Mouse (Mus musculus) kidney, embryonic 14.5 days (tissue): ENCODE results near the gene Zmiz1. TPM values are rescaled to one million over a fixed set of nuclear protein-coding genes. Genes with fewer than 3 reads are reported as not detected.

Source experiments
- ATAC-seq: fragments of 200-750 bp; cut with Nextera tagmentation; 2 replicates; pipeline ENCODE4 v1.8.0; 2017; ENCODE audit warnings: moderate number of reproducible peaks, mild to moderate bottlenecking, moderate TSS enrichment, moderate library complexity; ENCODE audit not compliant: low FRiP score, low TSS enrichment
- H3K27ac ChIP-seq: fragments of 300-500 bp; sonication (generic); 2 replicates; pipeline ENCODE4 v1.5.1; 2014; ENCODE audit warnings: low read depth, mild to moderate bottlenecking, low read length, moderate library complexity, mixed read lengths
- H3K27me3 ChIP-seq: fragments of 300-500 bp; sonication (generic); 2 replicates; pipeline ENCODE4 v1.6.1; 2014; ENCODE audit warnings: mild to moderate bottlenecking, low read length; ENCODE audit not compliant: control insufficient read depth, insufficient read depth
- H3K36me3 ChIP-seq: fragments of 300-500 bp; sonication (generic); 2 replicates; pipeline ENCODE4 v1.6.1; 2014; ENCODE audit warnings: low read length, mixed read lengths; ENCODE audit not compliant: control insufficient read depth, insufficient read depth
- H3K4me1 ChIP-seq: fragments of 300-500 bp; sonication (generic); 2 replicates; pipeline ENCODE4 v1.6.1; 2014; ENCODE audit warnings: low read length, mixed read lengths; ENCODE audit not compliant: control insufficient read depth, insufficient read depth
- H3K4me2 ChIP-seq: fragments of 300-500 bp; sonication (generic); replicated peaks from 2 replicates; pipeline ENCODE4 v1.6.1; 2014; ENCODE audit warnings: low read depth, mild to moderate bottlenecking, low read length
- H3K4me3 ChIP-seq: fragments of 300-500 bp; sonication (generic); 2 replicates; pipeline ENCODE4 v1.5.1; 2014; ENCODE audit warnings: mild to moderate bottlenecking, low read length
- H3K9ac ChIP-seq: fragments of 300-500 bp; sonication (generic); 2 replicates; pipeline ENCODE4 v1.6.1; 2014; ENCODE audit warnings: low read depth, mild to moderate bottlenecking, low read length, moderate library complexity
- H3K9me3 ChIP-seq: fragments of 300-500 bp; sonication (generic); 2 replicates; pipeline ENCODE4 v1.6.1; 2016; ENCODE audit warnings: low read length; ENCODE audit not compliant: control insufficient read depth
- WGBS: fragments of 180-500 bp; shearing (Covaris S2); extraction: QIAGEN DNeasy Blood & Tissue Kit; methylation state at CpG from one replicate; pipeline ENCODE4 v1.1.7; 2014; 5-methylcytosine and 5-hydroxymethylcytosine counted together
- polyA plus RNA-seq: library from polyadenylated mRNA; unstranded; fragments of >200 nt; fragmentation: Nextera tagmentation; extraction: Ambion mirVana; gene quantifications from 2 replicates; pipeline ENCODE4 v1.2.1, GENCODE M21; 2014

Gene Zmiz1
- polyA plus RNA-seq, 1 experiment from 2014 or later: 57.3 TPM

DNA sequence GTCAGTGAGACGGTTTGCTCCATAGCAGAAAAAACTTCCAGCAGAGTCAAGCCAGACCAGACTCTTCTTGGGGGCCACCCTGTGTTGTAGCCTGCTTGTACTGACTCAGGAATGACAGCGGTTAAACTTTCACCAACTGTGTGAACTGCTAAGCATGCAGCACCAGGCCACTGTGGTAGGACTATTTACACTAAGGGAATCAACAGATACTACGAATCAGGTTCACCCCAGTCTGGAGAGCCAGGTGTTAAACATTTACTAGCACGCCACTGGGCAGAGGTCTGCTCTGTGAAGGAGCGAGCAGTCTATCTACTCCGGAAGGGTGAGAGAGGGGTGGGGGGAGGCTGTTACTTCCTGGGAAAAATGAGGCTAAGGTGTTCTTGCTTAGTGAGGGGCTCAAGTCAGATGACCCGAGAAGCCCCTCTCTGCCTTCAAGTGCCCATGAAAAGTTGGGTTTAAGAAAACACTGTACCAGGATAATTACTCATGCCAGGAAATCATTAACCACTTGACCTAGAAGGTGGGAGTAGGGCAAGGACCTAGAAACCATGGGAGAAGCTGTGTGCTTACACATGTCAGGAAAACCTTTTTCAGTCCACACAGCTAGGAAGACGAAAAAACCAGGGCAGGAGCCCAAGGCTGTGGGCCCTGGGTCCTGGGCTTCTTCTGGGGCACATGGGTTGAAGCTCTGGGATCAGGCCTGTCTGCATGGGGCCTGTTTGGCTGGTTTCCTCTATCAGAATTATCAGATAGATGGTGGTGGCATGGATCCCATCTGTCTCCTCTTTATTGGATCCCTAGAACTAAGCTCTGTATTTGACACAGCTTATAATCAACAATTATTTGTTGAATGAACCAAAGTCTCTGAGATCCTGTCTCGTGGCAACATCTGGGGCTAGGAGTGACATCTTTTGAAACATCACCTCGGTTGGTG lies 7.0 kb upstream of the Zmiz1 start:
- peak; percentile 85 for ATAC-seq
- Histone ChIP-seq H3K27me3 (no peaks in the 10 kb centered on the region), H3K36me3 (no peaks in the 10 kb centered on the region), H3K4me3 (no peak overlapping the region), H3K9me3 (no peaks in the 10 kb centered on the region), H3K27ac (peak overlapping the region; percentile 84; the same call in 1 of the 2 replicates), H3K4me1 (peaks cover 52% of the 10 kb centered on the region), H3K9ac (no peak overlapping the region), H3K4me2 (no peak overlapping the region; the same call in 1 of the 2 replicates)
- 30% methylated on average over 10 of the region's 10 CpGs for WGBS

DNA sequence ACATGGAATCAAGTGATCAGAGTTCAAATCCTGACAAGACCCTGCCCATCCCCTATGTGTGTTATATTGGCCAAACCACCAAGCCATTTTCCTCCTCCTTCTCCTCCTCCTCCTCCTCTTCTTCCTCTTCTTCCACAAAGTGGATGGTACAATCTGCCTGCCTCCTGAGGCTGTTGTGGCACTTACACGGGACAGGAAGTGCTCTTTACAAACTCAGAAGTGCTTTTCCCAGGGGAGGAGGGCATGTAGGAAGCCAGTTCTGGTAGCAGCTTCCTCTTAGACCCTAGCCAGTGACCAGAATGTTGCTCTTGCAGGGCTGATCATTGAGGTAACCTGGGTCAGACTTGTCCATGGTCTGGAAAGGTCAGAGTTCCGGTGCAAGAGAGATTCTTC lies 6.4 kb upstream of the Zmiz1 start:
- no peaks in the 10 kb centered on the region for H3K36me3 ChIP-seq
- H3K9me3 ChIP-seq: no peaks in the 10 kb centered on the region
- H3K4me2 ChIP-seq: no peak overlapping the region
- H3K4me1 ChIP-seq: peaks cover 53% of the 10 kb centered on the region
- peak overlapping the region; percentile 84; the same call in 1 of the 2 replicates for H3K27ac ChIP-seq
- WGBS: 16% methylated on average over 2 of the region's 2 CpGs
- H3K27me3 ChIP-seq: no peaks in the 10 kb centered on the region
- H3K4me3 ChIP-seq: no peak overlapping the region
- ATAC-seq: no peak
- H3K9ac ChIP-seq: no peak overlapping the region

DNA sequence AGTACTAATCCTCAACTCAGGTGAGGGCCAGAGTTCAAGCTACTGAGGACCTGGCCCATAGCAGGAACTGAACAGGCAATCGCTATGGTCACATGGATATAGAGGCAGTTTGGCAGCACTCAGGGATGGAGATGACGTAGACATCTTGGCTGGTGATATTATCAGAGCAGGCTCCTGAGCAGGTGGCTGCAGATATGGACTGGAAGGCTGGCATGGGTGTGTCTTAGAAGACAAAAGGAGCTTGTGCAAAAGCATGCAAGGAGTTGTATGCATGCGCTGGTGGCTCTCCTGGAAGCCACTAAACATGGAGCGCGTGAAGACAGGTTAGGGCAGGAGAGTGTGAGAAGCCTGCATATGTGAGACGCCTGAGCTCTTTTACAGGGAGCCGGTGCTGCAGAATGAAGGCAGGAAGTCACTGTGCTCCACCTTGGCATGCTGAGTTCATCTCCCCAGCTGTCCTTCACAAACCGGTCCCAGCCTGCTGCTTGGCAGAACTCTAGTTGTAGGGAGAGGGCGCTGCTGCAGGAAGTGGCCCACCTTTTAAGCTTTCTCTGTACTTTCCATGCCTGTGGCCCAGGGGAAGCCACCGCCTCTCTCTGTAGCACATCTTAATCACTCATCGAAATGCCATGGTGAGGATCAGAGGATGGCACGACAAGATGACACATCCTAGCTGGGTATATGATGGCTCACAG lies 4.8 kb upstream of the Zmiz1 start:
- Histone ChIP-seq H3K36me3 (no peaks in the 10 kb centered on the region), H3K27ac (peak overlapping the region; percentile 42; the same call in 1 of the 2 replicates), H3K4me2 (no peak overlapping the region), H3K27me3 (no peaks in the 10 kb centered on the region), H3K4me1 (peaks cover 58% of the 10 kb centered on the region), H3K9ac (no peak overlapping the region), H3K9me3 (no peaks in the 10 kb centered on the region), H3K4me3 (no peak overlapping the region)
- ATAC-seq: no peak
- 79% methylated on average over 12 of the region's 12 CpGs for WGBS

DNA sequence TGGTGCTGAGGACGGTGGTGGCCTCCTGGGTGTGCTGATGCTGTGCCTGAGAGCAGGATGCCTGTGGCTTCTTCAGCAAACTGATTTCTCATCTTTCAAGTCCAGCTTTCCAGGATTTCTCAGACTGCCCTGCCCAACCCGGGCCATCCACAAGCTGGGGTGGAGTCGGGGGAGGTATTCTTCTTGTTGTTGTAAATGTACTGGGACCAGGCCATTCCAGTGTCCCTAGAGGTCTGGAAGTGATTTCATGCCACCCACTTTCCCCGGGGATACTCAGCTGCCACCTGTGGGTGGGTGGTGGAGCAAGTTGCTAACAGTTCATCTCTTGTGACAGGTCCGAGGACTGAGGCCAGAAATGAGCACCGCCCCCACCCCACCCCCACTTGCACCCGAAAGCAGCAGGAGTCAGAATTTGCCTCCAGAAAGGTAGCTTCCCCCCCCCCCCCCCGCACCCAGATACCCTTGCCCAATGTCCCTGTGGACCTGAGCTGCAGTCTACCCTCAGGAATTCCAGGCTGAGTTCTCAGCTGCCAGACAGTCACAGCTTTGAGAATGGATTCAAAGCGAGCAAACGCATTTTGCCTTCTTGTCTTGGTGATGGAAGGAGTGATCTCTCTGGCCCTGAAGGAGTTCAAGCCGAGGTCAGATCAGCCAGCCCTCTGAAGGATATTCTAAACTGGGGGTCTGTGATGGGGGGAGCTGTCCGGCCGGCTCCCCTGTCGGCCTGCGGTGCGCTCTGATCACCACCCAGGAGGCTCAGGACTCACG lies 2.1 kb upstream of the Zmiz1 start:
- H3K4me3 ChIP-seq: peak overlapping the region; percentile 99
- no peaks in the 10 kb centered on the region for H3K27me3 ChIP-seq
- no peaks in the 10 kb centered on the region for H3K36me3 ChIP-seq
- H3K27ac ChIP-seq: peak overlapping the region; percentile 86
- no peak; the same call in 1 of the 2 replicates for ATAC-seq
- H3K4me2 ChIP-seq: peak overlapping the region; percentile 64
- peak overlapping the region; percentile 58 for H3K9ac ChIP-seq
- WGBS: 3% methylated on average over 17 of the region's 17 CpGs
- H3K4me1 ChIP-seq: peaks cover 50% of the 10 kb centered on the region
- H3K9me3 ChIP-seq: no peaks in the 10 kb centered on the region

DNA sequence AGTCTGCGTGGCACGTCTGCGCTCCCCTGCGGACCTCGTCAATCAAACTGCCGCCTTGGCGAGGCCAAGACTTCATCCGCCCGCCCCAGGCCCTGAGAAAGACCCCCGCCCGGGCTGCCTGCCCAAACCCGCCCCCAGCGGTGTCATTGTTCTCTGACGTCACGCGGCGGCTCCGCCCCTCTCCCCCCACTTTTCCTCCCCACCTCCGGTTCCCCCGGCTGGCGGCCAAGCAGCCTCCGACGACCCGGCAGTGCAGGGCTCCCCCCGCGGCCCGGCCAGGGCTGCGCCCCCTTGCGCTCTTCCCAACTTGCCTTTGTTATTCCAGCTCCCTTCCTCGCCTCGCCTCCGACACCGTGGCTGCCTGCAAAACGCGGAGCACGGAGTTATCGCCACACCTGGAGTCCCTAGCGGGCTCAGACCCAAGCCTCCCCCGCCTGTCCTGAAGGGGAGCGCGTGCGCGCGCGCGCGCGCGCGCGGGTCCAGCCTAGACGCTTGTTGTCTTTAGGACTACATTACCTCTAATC lies 1.5 kb upstream of the Zmiz1 start:
- H3K4me1 ChIP-seq: peaks cover 50% of the 10 kb centered on the region

DNA sequence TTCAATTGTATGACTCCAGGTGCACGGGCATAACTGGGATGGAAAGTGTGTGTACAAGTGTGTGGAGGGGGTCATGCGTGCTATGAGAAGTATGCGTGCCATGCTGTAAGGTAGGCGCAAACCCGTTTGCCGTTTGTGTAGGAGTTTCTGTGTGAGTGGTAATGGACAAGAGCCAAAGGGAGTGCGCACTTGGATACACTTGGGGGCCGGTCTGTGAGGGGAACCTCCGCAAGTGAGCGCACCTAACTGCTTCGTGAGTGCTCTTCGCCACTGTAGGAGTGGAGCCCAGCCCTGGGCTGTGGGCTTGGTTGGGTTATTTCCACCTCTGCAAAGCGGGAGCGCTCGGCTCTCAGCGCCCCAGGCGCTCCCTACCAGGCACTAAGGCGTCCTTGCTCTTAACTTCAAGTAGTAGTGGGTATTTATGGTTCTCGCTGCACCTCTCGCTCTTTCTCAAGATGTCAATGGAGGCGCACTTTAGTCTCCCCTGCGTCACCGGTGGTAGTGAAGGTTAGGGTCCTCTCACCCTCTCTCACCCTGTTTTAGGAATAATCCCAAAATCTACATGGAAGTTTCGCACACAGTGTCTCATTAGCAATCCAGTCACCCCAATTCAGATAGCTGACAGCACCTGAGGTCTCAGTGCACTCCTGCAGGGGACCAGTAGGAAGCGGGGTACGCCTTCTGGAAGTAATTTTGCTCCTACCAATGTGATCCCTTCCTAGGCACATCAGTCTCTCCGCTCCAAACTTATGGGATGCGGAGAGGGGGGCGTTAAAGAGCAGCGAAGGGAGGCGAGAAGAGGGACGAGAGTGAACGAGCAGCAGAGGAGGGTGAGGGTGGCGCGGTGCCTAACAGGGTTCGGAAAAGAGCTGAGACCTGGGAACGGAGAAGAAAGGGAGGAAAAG lies 622 bp upstream of the Zmiz1 start:
- Histone ChIP-seq H3K27me3 (no peaks in the 10 kb centered on the region), H3K36me3 (no peaks in the 10 kb centered on the region), H3K9me3 (no peaks in the 10 kb centered on the region), H3K4me3 (peak overlapping the region; percentile 99), H3K4me1 (peaks cover 51% of the 10 kb centered on the region), H3K4me2 (peak overlapping the region; percentile 64), H3K9ac (peak overlapping the region; percentile 58), H3K27ac (peak overlapping the region; percentile 100)
- under 1% methylated on average over 37 of the region's 37 CpGs for WGBS
- peak; percentile 4; the same call in 1 of the 2 replicates for ATAC-seq

More for the DNA sequence above, 1.5 kb upstream of the Zmiz1 start:
- Histone ChIP-seq H3K9me3 (no peaks in the 10 kb centered on the region), H3K9ac (peak overlapping the region; percentile 58), H3K27me3 (no peaks in the 10 kb centered on the region), H3K4me2 (peak overlapping the region; percentile 64), H3K27ac (peak overlapping the region; percentile 86), H3K36me3 (no peaks in the 10 kb centered on the region), H3K4me3 (peak overlapping the region; percentile 99)
- WGBS: 1% methylated on average over 52 of the region's 52 CpGs
- peak; percentile 84 for ATAC-seq

DNA sequence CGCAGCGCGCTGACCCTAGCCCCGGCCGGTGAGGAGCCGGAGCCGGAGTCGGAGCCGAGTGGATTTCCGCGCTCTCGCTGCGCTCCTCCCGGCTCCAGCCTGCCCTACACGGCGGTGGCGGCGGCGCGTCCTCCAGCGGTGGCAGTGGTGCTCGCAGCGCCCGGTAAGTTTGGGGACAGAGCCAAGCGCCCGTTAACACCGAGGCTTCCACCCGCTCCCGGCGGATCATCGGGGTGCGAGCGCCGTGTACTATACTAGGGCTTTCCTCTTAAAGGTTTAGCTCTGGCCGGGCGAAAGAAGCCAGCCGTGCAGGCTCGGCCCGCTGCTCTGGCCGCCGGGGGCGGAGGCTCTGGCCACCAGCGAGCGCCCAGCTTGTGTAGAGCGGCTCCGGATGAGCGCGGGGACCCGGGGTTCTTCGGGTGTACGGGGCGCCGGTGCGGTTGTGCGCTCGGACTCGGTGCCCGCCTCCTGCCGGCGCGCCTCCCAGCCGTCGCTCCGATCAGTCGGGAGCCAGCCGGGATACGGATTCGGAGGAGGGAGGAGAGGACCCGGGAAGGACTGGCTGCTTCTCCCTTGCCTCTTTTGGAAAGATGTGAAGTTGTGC lies 511 bp downstream of the Zmiz1 start:
- peak overlapping the region; percentile 99 for H3K4me3 ChIP-seq
- no peaks in the 10 kb centered on the region for H3K27me3 ChIP-seq
- H3K27ac ChIP-seq: peak overlapping the region; percentile 100
- H3K4me1 ChIP-seq: peaks cover 55% of the 10 kb centered on the region
- peak overlapping the region; percentile 64 for H3K4me2 ChIP-seq
- WGBS: under 1% methylated on average over 64 of the region's 69 CpGs
- H3K9ac ChIP-seq: peak overlapping the region; percentile 98
- H3K36me3 ChIP-seq: no peaks in the 10 kb centered on the region
- peak; percentile 13; the same call in 1 of the 2 replicates for ATAC-seq
- no peaks in the 10 kb centered on the region for H3K9me3 ChIP-seq
